ENCODE assay signal across 9 mouse cellular contexts in genomic region chr15:94587826-94588715, GRCm38 (mm10). TPM values are rescaled to one million over a fixed set of nuclear protein-coding genes. Genes with fewer than 3 reads are reported as not detected.
DNase-seq lines count a peak whose midpoint lies in the region; ATAC-seq lines count a peak whose summit lies in the region.
"Had no signal": no experiment of that assay in that cellular context is flagged by ENCODE, and none has a peak within 500 bp of the region (broad histone marks: within the 10 kb centered on the region; RNA-seq: fewer than 3 reads in every experiment).

No protein-coding gene starts in this region.

- H3K9me3 ChIP-seq in hindbrain, embryonic 10.5 days: no peaks in the 10 kb centered on the region
- H3K9me3 ChIP-seq in hindbrain, embryonic 11.5 days (ENCODE audit: control insufficient read depth, low read length): no peaks in the 10 kb centered on the region
- no peaks in the 10 kb centered on the region for H3K9me3 ChIP-seq in hindbrain, embryonic 16.5 days (ENCODE audit: control insufficient read depth, low read length)
- no peaks in the 10 kb centered on the region for H3K9me3 ChIP-seq in midbrain, embryonic 15.5 days

- H3K9ac ChIP-seq in hindbrain, embryonic 11.5 days (ENCODE audit: low read depth, low read length): no peak overlapping the region
- no peak overlapping the region for H3K9ac ChIP-seq in hindbrain, embryonic 16.5 days (ENCODE audit: low read depth, low read length)
- H3K9ac ChIP-seq in midbrain, embryonic 15.5 days: no peak overlapping the region

- H3K4me1 ChIP-seq in hindbrain, embryonic 10.5 days (replicated peaks): peaks cover 13% of the 10 kb centered on the region
- H3K4me1 ChIP-seq in hindbrain, embryonic 11.5 days (replicated peaks; ENCODE audit: control insufficient read depth, insufficient read depth, low read length): no peaks in the 10 kb centered on the region
- peaks cover 11% of the 10 kb centered on the region for H3K4me1 ChIP-seq in hindbrain, embryonic 16.5 days (ENCODE audit: control insufficient read depth, insufficient read depth, low read depth, low read length)
- peaks cover 13% of the 10 kb centered on the region for H3K4me1 ChIP-seq in midbrain, embryonic 15.5 days

- no peak overlapping the region for H3K4me2 ChIP-seq in hindbrain, embryonic 11.5 days (replicated peaks; ENCODE audit: low read depth, low read length)
- peak overlapping the region; percentile 80 for H3K4me2 ChIP-seq in hindbrain, embryonic 16.5 days (ENCODE audit: low read length)
- peak overlapping the region; percentile 69 for H3K4me2 ChIP-seq in midbrain, embryonic 15.5 days

- ATAC-seq in hindbrain, embryonic 11.5 days (ENCODE audit: low FRiP score): no peak
- no peak for ATAC-seq in hindbrain, embryonic 16.5 days
- no peak for ATAC-seq in midbrain, embryonic 15.5 days (replicated peaks)
- ATAC-seq in megakaryocyte progenitor cell, adult 5-6 weeks (replicated peaks; ENCODE audit: poor library complexity): no peak

- WGBS in hindbrain, embryonic 10.5 days: 90% methylated on average over 9 of the region's 9 CpGs
- 88% methylated on average over 9 of the region's 9 CpGs for WGBS in hindbrain, embryonic 11.5 days
- 85% methylated on average over 9 of the region's 9 CpGs for WGBS in hindbrain, embryonic 16.5 days
- WGBS in midbrain, embryonic 15.5 days: 86% methylated on average over 9 of the region's 9 CpGs

- H3K27me3 ChIP-seq in hindbrain, embryonic 10.5 days (ENCODE audit: insufficient read depth, poor library complexity, severe bottlenecking): no peaks in the 10 kb centered on the region
- no peaks in the 10 kb centered on the region for H3K27me3 ChIP-seq in hindbrain, embryonic 11.5 days (ENCODE audit: control insufficient read depth, insufficient read depth, low read length)
- H3K27me3 ChIP-seq in hindbrain, embryonic 16.5 days (replicated peaks; ENCODE audit: control insufficient read depth, insufficient read depth, low read length): no peaks in the 10 kb centered on the region
- no peaks in the 10 kb centered on the region for H3K27me3 ChIP-seq in midbrain, embryonic 15.5 days (replicated peaks)

- DNase-seq in hindbrain, embryonic 10.5 days (ENCODE audit: low spot score): no peak
- DNase-seq in hindbrain, embryonic 11.5 days (ENCODE audit: low spot score): no peak
- peak; percentile 56 for DNase-seq in MEL-GATA-1-ER (ENCODE audit: extremely low read depth, low read depth)
- no peak for DNase-seq in embryo, embryonic 9.5 days (ENCODE audit: extremely low spot score)
- DNase-seq in left cerebral cortex, adult 18-20 months (ENCODE audit: low spot score in 2 of 2): no peak
- DNase-seq: kidney, postnatal 36 days had no signal

- H3K27ac ChIP-seq in hindbrain, embryonic 10.5 days: no peak overlapping the region
- H3K27ac ChIP-seq in hindbrain, embryonic 11.5 days (ENCODE audit: low read depth, low read length): no peak overlapping the region
- no peak overlapping the region for H3K27ac ChIP-seq in hindbrain, embryonic 16.5 days (ENCODE audit: low read depth, low read length)
- H3K27ac ChIP-seq in midbrain, embryonic 15.5 days: no peak overlapping the region

- H3K4me3 ChIP-seq in hindbrain, embryonic 10.5 days: peak overlapping the region; percentile 96
- no peak overlapping the region; the same call in 1 of the 2 replicates for H3K4me3 ChIP-seq in hindbrain, embryonic 11.5 days (ENCODE audit: low read depth, low read length)
- H3K4me3 ChIP-seq in hindbrain, embryonic 16.5 days (ENCODE audit: low read length): no peak overlapping the region; the same call in 1 of the 2 replicates
- H3K4me3 ChIP-seq in midbrain, embryonic 15.5 days: no peak overlapping the region

- peaks cover 37% of the 10 kb centered on the region for H3K36me3 ChIP-seq in hindbrain, embryonic 10.5 days
- H3K36me3 ChIP-seq in hindbrain, embryonic 11.5 days (ENCODE audit: control insufficient read depth, insufficient read depth, low read length): no peaks in the 10 kb centered on the region
- H3K36me3 ChIP-seq in hindbrain, embryonic 16.5 days (ENCODE audit: control insufficient read depth, insufficient read depth, low read length): peaks cover 14% of the 10 kb centered on the region
- H3K36me3 ChIP-seq in midbrain, embryonic 15.5 days (replicated peaks): peaks cover 18% of the 10 kb centered on the region

RNA-seq across cellular contexts. Expression of gene Twf1, which starts 1.6 kb away (rescaled TPM):
- 78.3 and 84.9 TPM in 2 replicates for polyA plus RNA-seq in hindbrain, embryonic 10.5 days (2016; fragmentation: Nextera tagmentation; extraction: Ambion mirVana)
- 113 and 115 TPM in 2 replicates for polyA plus RNA-seq in hindbrain, embryonic 11.5 days (2014; fragmentation: Nextera tagmentation; extraction: Ambion mirVana)
- 74.2 and 75.0 TPM in 2 replicates for polyA plus RNA-seq in hindbrain, embryonic 16.5 days (2015; fragmentation: Nextera tagmentation; extraction: Ambion mirVana)
- 78.6 and 80.5 TPM in 2 replicates for polyA plus RNA-seq in midbrain, embryonic 15.5 days (2015; fragmentation: Nextera tagmentation; extraction: Ambion mirVana)
- 43.9 and 50.1 TPM in 2 replicates for total RNA-seq in megakaryocyte progenitor cell, adult 5-6 weeks (2015)
- 27.2 and 28.1 TPM in 2 replicates for total RNA-seq in megakaryocyte progenitor cell, adult 5-6 weeks (2017)
- 10 to 100 TPM; 40.5 to 41.0 TPM for total RNA-seq in left cerebral cortex, adult 18-20 months (2021)

RNA-seq across cellular contexts. Expression of gene Tmem117, which starts 41.0 kb away (rescaled TPM):
- 1.0 and 1.2 TPM in 2 replicates for polyA plus RNA-seq in hindbrain, embryonic 10.5 days (2016; fragmentation: Nextera tagmentation; extraction: Ambion mirVana)
- 2.0 and 3.3 TPM in 2 replicates for polyA plus RNA-seq in hindbrain, embryonic 11.5 days (2014; fragmentation: Nextera tagmentation; extraction: Ambion mirVana)
- 13.9 and 16.2 TPM in 2 replicates for polyA plus RNA-seq in hindbrain, embryonic 16.5 days (2015; fragmentation: Nextera tagmentation; extraction: Ambion mirVana)
- 12.3 and 12.4 TPM in 2 replicates for polyA plus RNA-seq in midbrain, embryonic 15.5 days (2015; fragmentation: Nextera tagmentation; extraction: Ambion mirVana)
- not detected in 2 replicates for total RNA-seq in megakaryocyte progenitor cell, adult 5-6 weeks (2015)
- not detected in 2 replicates for total RNA-seq in megakaryocyte progenitor cell, adult 5-6 weeks (2017)
- 1 to 10 TPM; 5.8 to 7.2 TPM for total RNA-seq in left cerebral cortex, adult 18-20 months (2021)

RNA-seq across cellular contexts. Expression of gene Irak4, which starts 44.6 kb away (rescaled TPM):
- polyA plus RNA-seq in hindbrain, embryonic 10.5 days (2016; fragmentation: Nextera tagmentation; extraction: Ambion mirVana): 3.0 and 3.1 TPM in 2 replicates
- 2.5 and 3.0 TPM in 2 replicates for polyA plus RNA-seq in hindbrain, embryonic 11.5 days (2014; fragmentation: Nextera tagmentation; extraction: Ambion mirVana)
- polyA plus RNA-seq in hindbrain, embryonic 16.5 days (2015; fragmentation: Nextera tagmentation; extraction: Ambion mirVana): 1.7 and 2.5 TPM in 2 replicates
- 1.3 and 1.8 TPM in 2 replicates for polyA plus RNA-seq in midbrain, embryonic 15.5 days (2015; fragmentation: Nextera tagmentation; extraction: Ambion mirVana)
- total RNA-seq in megakaryocyte progenitor cell, adult 5-6 weeks (2015): 11.8 and 14.3 TPM in 2 replicates
- total RNA-seq in megakaryocyte progenitor cell, adult 5-6 weeks (2017): 28.7 and 31.9 TPM in 2 replicates
- total RNA-seq in left cerebral cortex, adult 18-20 months (2021): 1 to 10 TPM; 1.3 to 1.4 TPM

RNA-seq across cellular contexts. Expression of gene Pus7l, which starts 44.7 kb away (rescaled TPM):
- 8.6 and 10.7 TPM in 2 replicates for polyA plus RNA-seq in hindbrain, embryonic 10.5 days (2016; fragmentation: Nextera tagmentation; extraction: Ambion mirVana)
- 9.0 and 10.7 TPM in 2 replicates for polyA plus RNA-seq in hindbrain, embryonic 11.5 days (2014; fragmentation: Nextera tagmentation; extraction: Ambion mirVana)
- polyA plus RNA-seq in hindbrain, embryonic 16.5 days (2015; fragmentation: Nextera tagmentation; extraction: Ambion mirVana): 6.0 and 6.1 TPM in 2 replicates
- polyA plus RNA-seq in midbrain, embryonic 15.5 days (2015; fragmentation: Nextera tagmentation; extraction: Ambion mirVana): 5.1 and 5.2 TPM in 2 replicates
- total RNA-seq in megakaryocyte progenitor cell, adult 5-6 weeks (2015): 12.9 and 17.2 TPM in 2 replicates
- total RNA-seq in megakaryocyte progenitor cell, adult 5-6 weeks (2017): 14.1 and 15.5 TPM in 2 replicates
- 1 to 10 TPM; 2.4 to 3.0 TPM for total RNA-seq in left cerebral cortex, adult 18-20 months (2021)
